Mouse (Mus musculus): Measurements from ENCODE around the gene Dcaf4.

The Dcaf4 gene

DNA sequence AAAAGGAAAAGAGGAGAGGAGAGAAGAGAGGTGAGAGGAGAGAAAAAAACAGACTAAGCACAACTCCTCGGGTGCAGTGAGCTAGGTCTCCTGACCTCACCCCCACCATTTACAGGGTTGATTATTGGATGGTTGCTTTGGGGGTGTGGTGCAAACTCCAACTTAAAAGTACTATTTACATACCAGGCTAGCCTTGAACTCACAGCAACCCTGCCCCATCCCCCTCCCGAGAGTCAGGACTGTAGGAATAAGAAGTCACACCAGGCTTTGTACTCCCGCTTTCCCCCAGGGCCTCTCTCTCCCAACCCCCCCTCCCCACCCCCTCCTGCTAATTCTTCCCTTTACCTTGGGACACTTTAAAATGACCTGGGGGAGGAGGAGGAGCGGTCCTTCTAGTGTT lies 23.9 kb upstream of the Dcaf4 start:
- DNase-seq, result no peak

DNA sequence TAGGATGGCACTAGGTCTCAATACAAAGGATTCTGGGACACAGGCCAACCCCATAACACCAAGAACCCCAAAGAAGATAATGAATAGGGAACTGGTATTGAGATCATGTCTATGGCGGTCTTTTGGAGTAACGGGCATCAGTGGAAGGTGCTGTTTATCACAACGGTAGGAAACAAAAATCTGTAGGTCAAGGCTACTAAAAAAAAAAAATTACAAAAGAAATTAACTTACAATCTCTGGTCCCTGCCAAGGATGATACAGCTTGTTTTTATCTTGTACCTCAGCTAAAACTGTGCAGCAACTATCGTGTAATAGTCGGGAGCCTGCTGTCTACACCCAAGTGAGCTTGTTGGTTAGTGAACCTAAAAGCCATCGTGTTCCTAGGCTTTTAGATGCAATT lies 23.5 kb upstream of the Dcaf4 start:
- no peak for DNase-seq

DNA sequence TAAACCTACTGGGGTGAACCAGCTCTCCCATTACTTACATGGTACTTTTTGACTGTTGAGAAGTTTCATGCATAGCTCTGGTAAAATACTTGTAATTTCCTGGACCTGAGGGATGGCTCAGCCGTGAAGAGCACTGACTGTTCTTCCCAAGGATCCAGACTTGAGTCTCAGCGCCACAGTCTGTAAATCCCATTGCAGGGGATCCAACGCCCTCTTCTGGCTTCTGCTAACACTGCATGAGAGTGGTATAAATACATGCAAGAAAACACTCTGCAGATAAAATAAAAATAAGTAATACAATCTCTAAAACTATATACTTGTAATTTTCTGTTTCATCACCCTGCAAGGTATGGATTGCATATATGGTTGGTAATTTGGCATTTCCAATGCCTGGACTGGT lies 22.3 kb upstream of the Dcaf4 start:
- no peak for DNase-seq

DNA sequence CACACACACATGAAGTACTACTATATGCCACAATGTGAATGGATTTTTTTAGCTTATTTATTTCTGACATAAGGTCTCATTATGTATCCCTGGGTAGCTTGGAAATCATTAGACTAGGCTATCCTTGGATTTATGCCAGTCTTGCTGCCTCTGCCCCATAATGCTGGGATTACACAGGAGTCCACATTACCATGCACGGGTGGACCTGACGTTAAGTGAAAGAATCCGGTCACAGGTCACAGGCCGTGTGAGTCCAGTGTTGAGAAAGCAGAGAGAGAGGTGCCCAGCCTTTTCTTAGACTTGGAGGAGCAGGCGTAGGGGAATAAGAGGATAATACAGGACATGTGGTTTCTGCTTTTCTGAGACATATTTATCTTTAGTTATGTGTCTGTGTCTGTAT lies 21.0 kb upstream of the Dcaf4 start:
- no peak for DNase-seq

DNA sequence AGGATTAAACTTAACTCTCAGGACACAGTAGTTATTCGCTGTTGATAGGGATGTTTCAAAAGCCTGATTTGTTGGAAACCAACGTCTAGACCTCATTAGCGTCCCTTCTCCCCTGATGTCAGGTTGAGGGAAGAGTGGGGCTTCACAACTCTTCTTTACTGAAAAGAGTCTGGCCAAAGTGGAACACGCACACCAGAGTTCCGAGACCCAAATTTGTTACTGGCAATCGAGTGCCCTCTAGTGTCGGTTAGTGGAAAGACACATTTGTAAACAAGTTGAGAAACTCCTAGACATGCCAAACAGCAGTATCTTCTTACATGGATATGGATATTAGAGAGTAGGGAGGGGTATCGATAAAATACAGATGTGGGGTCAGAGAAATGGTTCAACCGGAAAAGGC lies 18.1 kb upstream of the Dcaf4 start:
- peak; percentile 61 for DNase-seq

DNA sequence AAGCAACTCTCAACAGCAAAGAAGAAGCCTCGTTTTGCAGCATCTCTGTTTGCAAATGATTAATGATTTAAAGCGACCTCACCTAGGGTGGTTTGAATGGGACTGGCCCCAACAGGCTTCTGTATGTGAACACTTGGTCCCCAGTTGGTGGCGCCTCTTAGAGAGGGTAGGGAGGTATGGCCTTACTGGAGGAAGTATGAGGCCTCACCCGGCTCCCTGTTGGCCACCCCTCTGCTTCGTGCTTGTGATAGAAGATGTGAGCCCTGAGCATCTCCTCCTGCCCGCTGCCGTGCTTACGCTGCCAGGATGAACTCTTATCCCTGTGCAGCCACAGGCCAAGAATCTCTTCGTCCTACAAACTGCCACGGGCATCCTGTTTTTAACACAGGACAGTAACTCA lies 13.7 kb upstream of the Dcaf4 start:
- DNase-seq, result no peak

DNA sequence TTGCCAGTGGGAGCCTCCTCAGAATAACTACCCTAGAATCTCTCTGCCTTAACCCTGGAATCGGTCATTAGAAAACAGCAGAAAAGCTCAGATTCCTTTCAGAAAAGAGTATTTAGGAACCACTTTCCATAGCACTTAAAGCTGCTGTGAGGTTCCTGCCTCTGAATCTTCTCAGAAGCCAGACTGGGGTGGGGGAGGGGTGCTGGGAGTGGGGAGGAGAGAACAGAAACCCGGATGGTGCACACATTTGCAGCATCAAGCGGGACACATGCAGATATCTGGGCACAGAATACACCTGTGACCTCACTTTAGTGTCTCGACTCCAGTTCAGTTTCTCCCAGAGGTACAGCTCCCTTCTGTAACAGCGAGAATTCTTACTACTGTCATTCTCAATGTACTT lies 9.7 kb upstream of the Dcaf4 start:
- no peak for DNase-seq

DNA sequence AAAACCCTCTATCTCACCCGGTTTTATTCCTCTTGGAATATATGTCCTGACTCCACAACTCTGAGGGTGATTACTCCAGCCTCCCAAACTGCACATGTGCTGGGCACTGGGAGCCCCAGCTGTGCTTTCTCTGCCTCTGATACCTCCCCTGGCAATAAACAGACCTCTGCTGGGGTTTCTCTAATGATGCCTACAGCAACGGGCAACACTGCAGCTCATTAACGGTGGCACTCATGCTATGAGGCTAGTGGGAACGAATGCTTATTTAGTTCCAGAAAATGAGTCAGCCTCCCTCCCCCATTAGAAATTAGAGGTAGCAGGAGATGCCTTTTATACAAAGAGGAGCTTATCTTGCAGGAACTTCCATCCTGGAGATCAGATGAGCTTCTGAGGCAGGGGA lies 7.5 kb upstream of the Dcaf4 start:
- DNase-seq, result no peak

DNA sequence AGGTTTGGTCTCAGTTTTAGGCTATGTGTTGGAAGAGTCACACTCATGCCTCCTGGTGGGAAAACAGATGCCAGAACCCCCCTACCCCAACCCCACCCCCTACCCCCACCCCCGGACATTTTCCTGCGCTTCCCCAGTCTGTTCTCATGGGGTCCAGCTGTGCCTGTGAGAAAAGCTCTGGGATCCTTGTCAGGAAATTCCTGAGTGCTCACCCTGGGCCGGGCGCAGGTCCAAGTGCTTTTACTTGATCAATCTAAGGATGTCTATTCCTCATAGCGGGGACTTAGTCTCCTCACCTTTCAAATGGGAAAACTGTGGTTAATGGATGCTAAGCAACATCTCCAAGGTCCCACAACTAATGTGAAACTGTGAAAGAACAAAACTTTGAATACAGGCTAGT lies 7.1 kb upstream of the Dcaf4 start:
- DNase-seq, result no peak

DNA sequence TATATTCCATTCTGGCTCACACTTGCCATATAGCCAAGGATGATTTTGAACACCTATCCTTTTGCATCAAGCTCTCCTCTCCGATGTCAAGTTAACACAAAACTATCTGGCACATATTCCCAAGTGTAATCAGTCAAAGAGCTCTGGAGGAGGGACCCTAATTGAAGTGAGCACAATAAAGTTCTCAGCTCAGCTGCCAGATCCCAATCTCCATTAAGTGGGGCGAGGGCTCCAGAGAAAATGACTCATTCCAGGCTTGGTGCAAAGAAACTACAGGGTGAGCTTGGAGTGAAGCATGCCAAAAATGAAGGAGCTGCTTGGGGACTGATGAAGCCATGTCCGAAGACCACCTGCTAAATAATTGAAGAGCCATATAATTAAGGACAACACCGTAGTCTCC lies 6.0 kb upstream of the Dcaf4 start:
- no peak for DNase-seq

DNA sequence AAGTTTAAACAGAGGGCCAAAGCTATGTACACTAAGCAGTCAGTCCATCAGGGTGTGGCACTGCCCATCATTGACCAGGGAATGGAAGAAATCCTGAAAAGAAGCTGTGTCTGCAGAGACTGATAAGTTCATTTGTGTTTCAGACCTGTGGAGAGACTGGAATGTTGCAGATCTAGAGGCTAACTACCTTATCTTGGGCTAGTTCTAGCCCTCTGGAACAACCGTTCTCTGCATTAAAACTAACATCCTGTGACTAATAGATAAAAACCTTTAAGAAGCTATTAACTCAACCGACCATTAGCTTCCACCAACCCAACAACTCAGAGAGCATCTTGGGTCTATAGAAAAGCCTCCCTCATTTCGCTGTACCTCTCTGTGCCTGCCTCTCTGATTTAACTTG lies 2.7 kb upstream of the Dcaf4 start:
- no peak for DNase-seq

DNA sequence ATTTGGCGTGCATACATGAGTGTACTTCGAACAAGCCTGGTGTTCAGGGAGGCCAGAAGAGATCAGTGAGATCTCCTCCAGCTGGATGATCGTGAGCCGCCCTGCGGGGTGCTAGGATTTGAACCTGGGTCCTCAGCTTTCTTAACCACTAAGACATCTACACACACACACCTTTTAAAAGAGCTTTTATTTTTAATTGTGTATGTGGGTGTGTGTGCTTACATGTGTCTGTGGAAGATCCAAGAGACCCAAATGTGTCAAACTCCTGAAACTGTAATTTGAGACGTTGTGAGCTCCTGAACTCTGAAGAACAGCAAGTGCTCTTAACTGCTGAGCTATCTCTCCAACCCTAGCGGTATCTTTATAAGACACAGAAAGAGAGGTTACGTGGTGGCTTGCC lies 817 bp downstream of the Dcaf4 start:
- DNase-seq, result no peak

DNA sequence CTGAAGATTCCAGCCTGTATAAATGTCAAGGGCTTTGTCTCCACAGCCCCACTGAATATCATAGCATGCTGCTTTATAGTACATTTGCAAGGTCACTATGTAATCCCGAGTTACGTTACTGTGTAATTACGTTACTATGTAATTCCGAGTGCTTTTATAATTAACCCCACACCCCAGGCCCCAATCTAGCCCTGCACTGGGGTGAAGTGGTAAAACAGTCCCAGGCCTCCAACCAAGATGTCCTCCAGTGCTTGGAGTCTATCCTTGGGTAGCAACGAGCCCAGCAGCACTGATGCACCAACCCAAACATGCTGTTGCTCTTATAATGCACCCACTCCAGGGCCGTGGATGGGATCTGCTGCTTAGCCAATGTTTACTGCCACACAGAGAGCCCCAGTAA lies 2.8 kb downstream of the Dcaf4 start:
- no peak for DNase-seq

DNA sequence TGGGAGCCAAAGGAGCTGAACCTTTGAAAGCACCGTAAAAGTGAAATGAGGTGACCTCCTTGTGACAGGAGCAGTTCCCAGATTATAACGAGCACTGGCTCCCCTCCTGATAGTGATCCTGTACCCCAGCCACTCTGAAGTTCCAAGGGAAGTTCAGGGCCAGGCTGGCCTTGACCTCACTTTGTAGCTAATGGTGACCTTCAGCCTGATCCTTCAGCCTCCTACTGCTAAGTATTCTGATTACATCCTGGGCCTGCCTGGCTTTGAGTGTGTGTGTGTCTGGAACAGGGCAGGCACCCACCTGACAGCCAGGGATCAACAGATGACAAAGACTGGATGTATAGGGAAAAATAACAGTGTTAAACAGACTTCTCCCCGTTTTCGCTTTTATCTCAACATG lies 3.6 kb downstream of the Dcaf4 start:
- no peak for DNase-seq

DNA sequence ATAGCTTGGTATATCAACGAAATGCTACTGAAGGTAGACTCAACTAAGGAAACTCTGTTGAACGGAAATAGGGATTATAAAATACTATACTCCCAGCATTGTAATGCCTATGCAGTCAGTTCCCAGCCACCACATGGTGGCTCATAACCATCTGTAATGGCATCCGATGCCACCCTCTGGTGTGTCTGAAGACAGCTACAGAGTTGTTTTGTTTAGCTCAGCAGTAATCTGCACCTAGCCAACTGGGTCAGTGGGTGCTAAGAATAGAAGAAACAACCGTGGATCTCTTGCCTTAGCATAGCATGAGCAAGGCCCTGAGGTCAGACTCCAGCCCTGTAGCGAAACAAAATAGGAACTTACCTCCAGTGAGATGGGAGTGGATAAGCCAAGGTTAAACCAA lies 4.1 kb downstream of the Dcaf4 start:
- peak; percentile 28 for DNase-seq

DNA sequence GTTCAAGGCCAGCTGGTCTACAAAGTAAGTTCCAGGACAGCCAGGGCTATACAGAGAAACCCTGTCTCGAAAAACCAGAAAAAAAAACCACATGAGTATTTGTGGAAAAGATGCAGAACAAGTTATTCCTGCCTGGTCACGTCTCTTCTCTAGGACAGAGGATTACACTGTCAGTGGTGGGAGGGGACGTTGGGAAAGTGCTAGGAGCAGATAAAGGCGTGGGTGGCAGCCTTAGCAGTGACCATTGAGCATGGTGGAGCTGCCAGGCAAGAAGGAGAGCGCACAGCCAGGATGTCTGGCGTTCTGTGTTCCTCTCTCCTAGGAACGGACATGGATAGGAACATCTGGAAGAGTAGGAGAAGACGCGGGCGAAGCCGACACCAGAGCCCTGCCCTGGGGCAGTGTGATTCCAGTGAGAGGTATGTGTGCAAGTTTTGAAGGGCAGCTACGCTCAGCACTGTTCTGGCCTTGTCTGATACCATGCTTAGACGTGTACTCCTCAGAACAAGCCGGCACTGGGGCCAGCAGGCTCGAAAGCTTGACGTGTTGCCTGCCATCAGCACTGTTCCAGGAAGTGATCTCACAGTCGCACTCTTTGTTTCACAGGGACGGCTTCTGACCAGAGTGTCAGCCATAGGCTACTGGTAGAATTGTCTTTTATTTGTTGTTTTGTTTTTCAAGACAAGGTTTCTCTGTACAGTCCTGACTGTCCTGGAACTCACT lies 5.7 kb downstream of the Dcaf4 start:
- no peak for DNase-seq

DNA sequence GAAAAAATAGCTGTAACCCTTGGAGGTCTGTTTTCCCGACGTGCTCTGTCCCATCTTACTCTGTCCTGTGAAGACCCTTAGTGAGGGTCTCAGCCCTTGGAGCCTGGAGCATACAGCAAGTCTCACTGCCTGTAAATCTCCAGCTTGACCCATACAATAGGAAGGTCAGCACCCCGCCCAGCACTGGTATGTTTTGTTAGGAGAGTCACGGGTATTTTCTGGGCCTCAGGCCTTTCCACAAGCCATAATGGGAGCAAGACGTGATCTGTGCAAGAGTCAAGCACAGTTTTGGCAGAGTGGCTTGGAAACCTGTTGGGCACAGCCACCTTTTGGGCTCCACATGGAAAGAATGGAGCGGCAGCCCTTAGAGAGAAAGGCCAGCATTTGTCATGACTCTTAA lies 7.5 kb downstream of the Dcaf4 start:
- no peak for DNase-seq

DNA sequence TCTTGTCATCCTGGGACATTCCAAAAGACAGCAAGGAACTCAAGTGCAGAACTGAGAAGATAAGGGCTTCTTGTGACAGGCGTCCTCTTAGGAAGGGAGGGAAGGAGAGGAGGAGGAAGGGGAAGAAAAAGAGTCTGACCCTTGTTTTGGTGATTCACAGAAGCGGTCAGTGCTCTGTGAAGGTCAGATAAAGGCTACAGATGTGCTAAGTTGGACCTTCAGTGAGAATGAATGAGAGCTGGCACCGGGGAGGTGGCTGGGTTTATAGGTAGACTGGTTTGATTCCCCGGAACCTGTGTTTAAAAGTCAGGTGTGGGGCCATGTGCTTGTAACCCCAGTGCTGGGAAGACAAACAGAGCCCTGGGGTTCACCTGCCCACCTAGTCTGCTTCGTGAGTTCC lies 8.4 kb downstream of the Dcaf4 start:
- DNase-seq, result no peak

DNA sequence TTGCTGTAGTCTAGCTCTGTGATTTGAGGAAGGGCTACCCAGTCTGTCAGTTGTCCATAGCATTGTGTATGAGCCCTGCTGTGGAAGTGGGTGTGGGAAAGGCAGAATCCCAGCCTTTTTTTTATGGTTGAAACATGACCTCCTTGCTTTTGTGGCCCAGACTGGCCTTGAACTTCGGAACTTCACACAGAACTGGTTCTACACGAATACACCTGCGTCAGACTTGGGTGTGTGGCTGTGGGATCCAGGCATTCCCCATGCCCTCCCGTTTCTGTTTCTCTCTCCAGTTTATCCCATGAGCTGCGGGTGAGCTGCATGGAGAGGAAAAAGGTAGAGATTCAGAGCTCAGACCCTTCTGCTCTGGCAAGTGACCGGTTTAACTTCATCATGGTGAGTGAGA lies 11.7 kb downstream of the Dcaf4 start:
- no peak for DNase-seq

DNA sequence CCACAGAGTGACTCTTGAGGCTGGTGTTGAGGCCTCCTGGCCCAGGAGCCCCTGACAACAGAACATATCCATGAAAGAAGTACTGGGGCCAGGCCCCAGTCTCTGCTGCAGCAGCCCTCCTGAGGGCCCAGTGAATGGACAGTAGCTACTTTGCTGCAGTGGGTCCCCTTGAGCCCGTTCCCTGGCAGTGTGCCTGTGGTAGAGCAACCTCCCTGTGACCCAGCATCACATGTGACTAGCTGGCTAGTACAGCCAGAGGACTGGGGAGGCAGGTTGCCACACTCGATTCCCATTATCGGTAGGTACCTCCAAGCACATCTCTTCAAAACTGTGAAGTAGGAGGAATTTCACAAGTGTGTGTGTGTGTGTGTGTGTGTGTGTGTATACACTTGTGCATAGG lies 12.7 kb downstream of the Dcaf4 start:
- DNase-seq, result no peak

DNA sequence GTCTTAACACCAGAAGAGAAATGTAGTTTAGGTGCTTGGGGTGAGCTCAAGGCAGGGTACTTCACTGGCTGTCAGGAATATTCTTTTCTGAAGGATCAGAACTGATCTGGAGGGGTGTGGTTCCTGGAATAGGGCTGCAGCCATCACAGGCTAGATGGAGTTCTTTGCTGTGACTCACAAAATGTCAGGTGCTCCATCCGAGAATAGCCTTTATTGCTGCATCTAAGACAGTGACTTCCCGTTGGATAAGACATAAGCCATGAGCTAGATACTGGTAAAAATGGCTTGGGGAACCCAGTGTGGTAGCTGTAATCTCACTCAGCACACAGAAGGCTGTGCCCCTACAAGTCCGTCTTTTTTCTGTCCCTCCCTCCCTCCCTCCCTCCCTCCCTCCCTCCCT lies 13.9 kb downstream of the Dcaf4 start:
- no peak for DNase-seq

DNA sequence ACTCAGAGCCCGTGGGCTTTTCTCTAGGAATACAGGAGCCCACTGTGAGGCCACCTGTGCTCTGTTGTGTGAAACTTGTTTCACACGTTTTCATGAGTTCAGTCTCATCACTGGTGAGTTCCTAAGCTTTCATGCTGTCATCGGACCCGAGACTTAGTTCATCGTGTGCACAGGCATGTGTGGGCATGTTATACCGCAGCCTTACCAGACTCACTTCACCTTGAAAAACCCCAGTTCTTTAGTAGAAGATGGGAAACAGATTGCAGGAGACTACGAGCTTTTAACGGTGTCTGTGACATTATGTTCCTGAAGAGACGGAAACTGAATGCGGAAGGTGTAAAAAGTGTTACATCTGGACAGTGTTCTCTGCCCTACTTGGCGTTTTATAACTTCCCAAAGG lies 15.2 kb downstream of the Dcaf4 start:
- no peak for DNase-seq

DNA sequence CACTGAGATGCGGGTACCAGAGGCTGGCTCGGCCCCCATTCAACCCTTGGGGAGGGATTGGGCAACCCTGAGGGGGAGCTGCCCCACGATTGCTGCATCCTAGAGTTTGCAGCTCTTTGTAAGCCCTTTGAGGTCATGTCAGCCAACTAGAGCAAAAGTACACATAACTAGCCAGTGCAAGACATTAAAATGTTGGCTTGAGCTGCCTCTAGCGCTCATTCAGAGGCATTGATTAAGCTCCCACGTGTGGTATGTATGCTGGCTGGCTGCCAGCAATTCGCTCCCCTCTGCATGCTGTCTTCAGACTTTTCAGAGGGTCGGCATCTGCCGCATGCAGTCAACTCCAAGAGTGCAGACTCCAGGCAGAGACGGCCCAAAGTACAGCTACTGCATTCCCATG lies 15.8 kb downstream of the Dcaf4 start:
- no peak for DNase-seq

DNA sequence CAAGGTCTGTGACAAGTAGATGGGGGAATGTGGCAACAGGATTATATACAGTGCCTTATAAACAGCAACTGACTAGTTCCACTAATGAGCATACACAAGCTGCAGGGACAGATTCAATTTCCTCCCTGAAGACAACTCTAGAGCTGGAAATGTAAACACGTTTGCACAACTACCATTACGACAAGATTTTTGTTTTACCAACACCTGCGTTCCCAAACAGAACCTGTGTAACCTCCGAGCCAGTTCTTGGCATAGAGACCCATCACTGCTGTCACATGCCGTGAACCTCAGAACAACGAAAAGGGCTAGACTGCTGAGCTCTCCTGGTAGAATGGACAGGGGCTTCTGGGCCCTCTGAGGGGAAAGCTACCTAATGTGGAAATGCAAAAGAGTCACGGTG lies 23.7 kb downstream of the Dcaf4 start:
- no peak for DNase-seq

DNA sequence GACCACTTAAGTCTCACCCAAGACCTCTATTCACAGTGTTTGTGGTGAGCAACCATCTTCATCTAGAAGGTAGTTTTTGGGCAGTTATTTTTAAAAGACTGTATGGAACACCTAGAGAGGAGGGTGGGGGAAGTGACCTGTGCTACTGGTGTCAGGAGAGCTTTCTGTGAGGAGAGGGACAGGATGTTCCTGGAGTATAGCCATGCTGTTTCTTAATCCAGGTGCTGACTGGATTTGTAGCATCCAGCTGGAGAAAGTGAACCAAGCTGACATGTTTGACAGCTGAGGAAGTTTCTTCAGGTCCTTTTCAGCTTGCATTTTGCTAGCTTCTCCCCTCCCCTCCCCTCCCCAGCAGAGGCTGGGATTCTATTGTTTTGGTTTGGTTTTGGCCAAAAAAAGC lies 24.5 kb downstream of the Dcaf4 start:
- DNase-seq, result no peak

DNA sequence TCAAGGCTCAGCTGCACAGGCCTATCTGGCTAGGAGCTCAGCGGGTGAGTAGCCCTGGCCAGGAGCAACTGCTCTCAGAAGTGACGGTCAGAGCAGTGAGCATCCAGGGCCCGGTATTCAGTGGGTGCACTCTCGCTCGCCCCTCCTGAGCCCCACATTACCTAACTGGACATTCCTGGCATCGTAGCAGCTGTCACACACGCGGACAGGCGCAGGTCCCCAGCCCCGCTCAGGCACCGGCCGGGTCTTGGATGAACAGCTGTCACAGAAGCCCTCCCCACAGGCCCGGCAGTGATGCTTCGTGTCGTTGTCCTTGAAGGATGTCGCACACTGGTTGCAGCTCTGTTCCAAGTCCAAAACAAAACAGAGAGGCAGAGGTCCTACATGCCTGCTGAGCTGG lies 31.0 kb downstream of the Dcaf4 start:
- no peak for DNase-seq

Measured in cerebellum, adult 11 months (tissue).